Mouse (Mus musculus): ENCODE data around the gene Tspan2.
A peak's percentile ranks its signal among the peaks of the same experiment; 100 is the strongest.

Tspan2 gene

GRCm38 (mm10) chr3:102782618-102783017 lies 48.3 kb downstream of the Tspan2 start, which contains the start of gene Tshb:
Gene Tshb (minus strand): TSS chr3:102782718.
- no peak for DNase-seq

- no peak for DNase-seq
These were observed 53.0 kb downstream of the Tspan2 start for GRCm38 (mm10) chr3:102787369-102787768.

GRCm38 (mm10) chr3:102803937-102804336 lies 69.6 kb downstream of the Tspan2 start:
- peak; percentile 86 for DNase-seq

GRCm38 (mm10) chr3:102842386-102842785 lies 108.1 kb downstream of the Tspan2 start:
- no peak for DNase-seq

GRCm38 (mm10) chr3:102848661-102849060 lies 114.3 kb downstream of the Tspan2 start:
- no peak for DNase-seq
